Mouse (Mus musculus): ENCODE results near the gene Aga.
"Not testable (repeated sequence)": the region's sequence is repeated elsewhere in the genome, so short reads cannot be mapped to it uniquely, and the experiment has no call there.

Aga gene

DNA sequence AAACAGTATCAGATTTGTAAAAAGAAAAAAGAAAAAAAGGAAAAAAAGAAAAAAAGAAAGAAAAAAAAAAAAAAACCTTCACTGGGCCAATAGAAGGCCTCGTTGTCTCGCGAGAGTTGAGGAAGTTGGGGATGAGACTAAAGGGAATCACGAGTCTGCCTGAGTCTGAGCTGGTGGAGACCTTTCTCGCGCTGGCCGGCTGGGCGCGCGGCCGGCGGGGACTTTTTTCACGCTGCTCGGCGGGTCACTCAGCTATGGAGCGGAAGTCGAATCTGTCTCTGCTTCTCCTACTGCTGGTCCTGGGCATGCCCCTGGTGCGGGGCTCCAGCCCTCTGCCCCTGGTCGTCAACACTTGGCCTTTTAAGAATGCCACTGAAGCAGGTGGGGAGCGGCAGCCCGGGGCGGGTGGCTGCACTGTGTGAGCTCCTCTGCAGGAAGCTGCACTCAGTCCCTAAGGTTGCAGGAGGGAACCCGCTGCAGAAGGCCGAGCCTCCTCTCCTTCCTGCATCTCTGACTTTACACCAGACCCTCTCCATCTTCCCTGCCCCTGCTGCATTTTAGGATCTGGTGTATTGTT, at the start of gene Aga:
Gene Aga (plus strand): TSS at position 177 of the 577 bp plus-strand sequence.
- DNase-seq (ENCODE audit: low spot score in 2 of 2): peak; percentile 89 to 92

DNA sequence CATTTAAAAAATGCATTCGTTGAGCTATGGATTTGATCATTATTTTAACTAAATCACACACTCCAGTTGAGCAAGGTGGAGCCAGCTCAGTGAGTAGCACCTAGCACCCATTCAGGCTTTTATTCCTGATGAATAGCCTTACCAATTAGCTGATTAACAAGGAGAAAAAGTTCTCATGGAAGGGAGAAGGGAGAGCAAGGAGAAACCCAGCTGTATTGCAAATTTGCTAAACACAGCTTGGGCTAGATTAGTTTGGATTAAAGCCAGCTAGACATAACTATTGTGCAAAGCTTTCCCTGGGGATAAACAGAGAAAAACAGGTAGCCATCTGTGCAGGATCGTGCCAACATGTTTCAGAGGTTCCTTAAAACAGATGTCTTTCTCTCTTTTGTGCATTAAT, 22.5 kb upstream of the Aga start:
- DNase-seq (ENCODE audit: low spot score in 2 of 2): no peak

DNA sequence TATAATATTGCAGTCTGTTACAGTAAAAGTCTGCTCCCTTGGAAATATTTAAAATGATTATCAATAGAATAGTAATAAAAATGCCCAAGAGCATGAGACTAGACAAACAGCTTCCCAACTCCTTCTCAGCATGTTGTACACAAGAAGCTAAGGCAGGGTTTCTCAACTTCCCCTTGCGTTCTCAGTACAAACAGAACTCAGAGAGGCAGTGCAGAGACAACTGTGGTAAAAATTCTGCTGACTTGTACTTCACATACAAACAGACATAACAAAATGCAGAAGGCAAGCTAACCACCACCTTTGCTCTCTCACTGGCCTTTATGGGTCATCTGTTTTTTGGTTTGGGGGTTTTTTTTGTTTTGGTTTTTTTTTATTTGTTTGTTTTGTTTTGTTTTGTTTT, 15.3 kb upstream of the Aga start:
- DNase-seq (ENCODE audit: low spot score in 2 of 2): no peak

DNA sequence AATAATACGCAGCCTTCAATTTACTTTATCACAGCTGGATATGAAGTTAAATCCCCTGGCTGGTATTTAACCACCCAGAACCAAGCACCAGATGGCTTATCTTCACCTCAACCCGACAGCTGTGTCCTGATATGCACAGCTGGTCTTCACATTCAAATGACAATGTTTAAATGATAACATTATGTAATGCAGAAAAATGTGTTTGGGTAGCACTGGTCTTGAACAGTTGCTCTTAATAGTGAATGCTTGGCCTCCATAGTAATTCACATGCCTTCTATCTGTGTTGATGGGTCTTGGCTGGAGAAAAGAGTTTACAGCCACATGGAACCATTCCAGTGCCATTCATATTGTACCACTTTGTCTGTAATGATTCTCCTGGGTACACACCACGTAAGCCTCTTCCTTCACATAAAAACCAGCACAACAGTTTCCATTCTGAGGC, 14.6 kb upstream of the Aga start:
- DNase-seq (ENCODE audit: low spot score in 2 of 2): no peak

DNA sequence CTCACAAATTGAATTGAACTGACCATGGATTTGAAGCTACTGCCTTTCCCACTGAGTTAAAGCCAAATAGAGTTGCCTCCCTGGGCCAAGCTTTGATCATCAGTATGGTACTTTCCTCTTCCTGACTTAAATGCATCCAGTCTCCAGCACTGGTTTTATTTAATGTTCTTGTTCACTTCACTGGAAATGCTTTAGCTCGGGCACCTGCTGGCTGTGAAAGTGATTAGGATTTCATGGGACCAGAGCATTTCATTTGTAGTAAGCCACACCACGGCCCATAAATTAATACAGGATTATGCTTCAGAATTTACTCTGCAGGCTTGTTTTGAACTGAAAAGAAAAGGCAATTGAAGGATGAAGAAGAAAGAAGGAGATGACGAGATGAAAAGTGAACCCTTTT, 26.5 kb downstream of the Aga start:
- not testable (repeated sequence) for DNase-seq (ENCODE audit: low spot score in 2 of 2)

DNA sequence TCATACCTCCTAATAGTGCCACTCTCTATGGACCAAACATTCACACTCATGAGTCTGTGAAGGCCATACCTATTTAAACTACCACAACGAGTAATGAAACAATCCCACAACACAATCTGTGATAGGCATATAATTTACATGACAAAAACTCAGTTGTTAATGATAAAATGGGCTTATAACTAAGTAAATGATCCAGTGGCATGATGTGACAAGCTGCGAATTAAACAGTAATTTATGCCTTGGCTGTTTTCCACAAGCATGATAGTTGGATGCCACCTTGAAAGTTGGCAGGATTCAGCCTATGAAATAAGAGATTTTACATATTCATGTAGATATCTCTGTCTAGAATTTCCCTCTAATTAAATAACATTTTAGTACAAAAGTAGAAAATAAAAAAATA, 28.1 kb downstream of the Aga start:
- DNase-seq (ENCODE audit: low spot score in 2 of 2): no peak

DNA sequence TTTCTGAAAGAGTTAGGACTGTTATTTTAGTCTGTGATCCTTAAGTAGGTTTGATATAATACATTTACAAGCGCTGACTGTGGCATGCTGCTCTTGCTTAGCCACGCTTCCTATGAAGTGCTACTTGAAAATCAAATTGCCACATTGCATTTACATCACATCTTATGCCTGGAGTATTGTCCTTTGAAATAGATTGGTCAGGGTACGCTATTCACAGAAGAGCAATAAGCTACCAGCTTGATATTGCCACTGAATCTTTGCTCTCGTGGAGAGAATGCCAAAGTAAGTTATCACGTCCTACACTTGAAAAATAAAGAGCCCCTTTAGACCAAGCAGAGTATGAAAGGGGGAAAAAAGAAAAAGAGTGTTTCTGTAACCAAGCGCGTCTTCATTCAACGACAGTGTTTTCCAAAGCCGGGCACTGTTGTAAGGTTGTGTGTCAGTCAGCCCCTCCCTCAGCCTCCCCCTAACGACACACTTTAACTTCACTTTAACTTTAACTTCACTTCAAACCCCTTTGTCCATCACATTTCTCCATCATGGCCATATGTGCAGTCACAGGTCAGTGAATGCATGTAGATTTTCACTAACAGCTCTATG, 51.0 kb downstream of the Aga start:
- DNase-seq (ENCODE audit: low spot score in 2 of 2): no peak

DNA sequence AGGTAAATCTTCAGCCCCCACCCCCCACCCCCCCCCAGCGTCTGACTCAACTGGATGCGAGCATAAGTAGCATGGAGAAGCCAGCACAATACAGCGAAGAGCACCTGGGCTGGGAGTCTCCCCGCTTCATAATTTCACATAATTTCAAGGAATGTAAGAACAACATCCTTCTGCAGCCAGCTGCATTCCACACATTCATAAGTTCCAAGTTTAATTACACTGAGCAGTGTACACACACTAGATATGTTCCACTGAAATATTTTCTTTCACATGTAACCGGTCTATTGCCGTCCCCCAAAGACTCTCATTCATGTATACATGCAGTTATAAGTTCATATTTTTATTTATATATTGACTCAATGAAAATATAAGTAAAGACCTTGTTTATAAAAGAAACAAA, 54.7 kb downstream of the Aga start:
- DNase-seq (ENCODE audit: low spot score in 2 of 2): no peak
